Mouse (Mus musculus) kidney, embryonic 14.5 days (tissue): ENCODE data around the gene Abcf2. TPM values are rescaled to one million over a fixed set of nuclear protein-coding genes. Genes with fewer than 3 reads are reported as not detected.

ENCODE experiments used
- ATAC-seq: fragments of 200-750 bp; cut with Nextera tagmentation; 2 replicates; pipeline ENCODE4 v1.8.0; 2017; ENCODE audit warnings: moderate number of reproducible peaks, mild to moderate bottlenecking, moderate TSS enrichment, moderate library complexity; ENCODE audit not compliant: low FRiP score, low TSS enrichment
- H3K27ac ChIP-seq: fragments of 300-500 bp; sonication (generic); 2 replicates; pipeline ENCODE4 v1.5.1; 2014; ENCODE audit warnings: low read depth, mild to moderate bottlenecking, low read length, moderate library complexity, mixed read lengths
- H3K27me3 ChIP-seq: fragments of 300-500 bp; sonication (generic); 2 replicates; pipeline ENCODE4 v1.6.1; 2014; ENCODE audit warnings: mild to moderate bottlenecking, low read length; ENCODE audit not compliant: control insufficient read depth, insufficient read depth
- H3K36me3 ChIP-seq: fragments of 300-500 bp; sonication (generic); 2 replicates; pipeline ENCODE4 v1.6.1; 2014; ENCODE audit warnings: low read length, mixed read lengths; ENCODE audit not compliant: control insufficient read depth, insufficient read depth
- H3K4me1 ChIP-seq: fragments of 300-500 bp; sonication (generic); 2 replicates; pipeline ENCODE4 v1.6.1; 2014; ENCODE audit warnings: low read length, mixed read lengths; ENCODE audit not compliant: control insufficient read depth, insufficient read depth
- H3K4me2 ChIP-seq: fragments of 300-500 bp; sonication (generic); replicated peaks from 2 replicates; pipeline ENCODE4 v1.6.1; 2014; ENCODE audit warnings: low read depth, mild to moderate bottlenecking, low read length
- H3K4me3 ChIP-seq: fragments of 300-500 bp; sonication (generic); 2 replicates; pipeline ENCODE4 v1.5.1; 2014; ENCODE audit warnings: mild to moderate bottlenecking, low read length
- H3K9ac ChIP-seq: fragments of 300-500 bp; sonication (generic); 2 replicates; pipeline ENCODE4 v1.6.1; 2014; ENCODE audit warnings: low read depth, mild to moderate bottlenecking, low read length, moderate library complexity
- H3K9me3 ChIP-seq: fragments of 300-500 bp; sonication (generic); 2 replicates; pipeline ENCODE4 v1.6.1; 2016; ENCODE audit warnings: low read length; ENCODE audit not compliant: control insufficient read depth
- WGBS: fragments of 180-500 bp; shearing (Covaris S2); extraction: QIAGEN DNeasy Blood & Tissue Kit; methylation state at CpG from one replicate; pipeline ENCODE4 v1.1.7; 2014; 5-methylcytosine and 5-hydroxymethylcytosine counted together
- polyA plus RNA-seq: library from polyadenylated mRNA; unstranded; fragments of >200 nt; fragmentation: Nextera tagmentation; extraction: Ambion mirVana; gene quantifications from 2 replicates; pipeline ENCODE4 v1.2.1, GENCODE M21; 2014

Gene Abcf2
- polyA plus RNA-seq, 1 experiment from 2014 or later = 121 TPM

GRCm38 (mm10) chr5:24540387-24541143, 36.7 kb downstream of the Abcf2 start, which contains the start of gene Asb10:
Gene Asb10 (minus strand): TSS chr5:24540978.
- H3K27me3 ChIP-seq = no peaks in the 10 kb centered on the region
- WGBS = 21% methylated on average over 14 of the region's 14 CpGs
- H3K4me1 ChIP-seq = peaks cover 11% of the 10 kb centered on the region
- H3K4me2 ChIP-seq = peak within 1 kb of the TSS; percentile 38
- peak within 1 kb of the TSS; percentile 23 for H3K4me3 ChIP-seq
- peak; percentile 74 for ATAC-seq
- H3K9me3 ChIP-seq = no peaks in the 10 kb centered on the region
- H3K9ac ChIP-seq = no peak within 1 kb of the TSS
- no peak within 1 kb of the TSS for H3K27ac ChIP-seq
- no peaks in the 10 kb centered on the region for H3K36me3 ChIP-seq

GRCm38 (mm10) chr5:24539571-24540296, 37.5 kb downstream of the Abcf2 start:
- H3K4me1 ChIP-seq = peaks cover 11% of the 10 kb centered on the region
- no peak overlapping the region for H3K27ac ChIP-seq
- H3K27me3 ChIP-seq = 0 out of 2 replicates have a peak, but pooled peaks cover 3% of the 10 kb centered on the region
- H3K9ac ChIP-seq = no peak overlapping the region
- H3K9me3 ChIP-seq = no peaks in the 10 kb centered on the region
- no peak for ATAC-seq
- WGBS = 72% methylated on average over 22 of the region's 22 CpGs
- H3K36me3 ChIP-seq = no peaks in the 10 kb centered on the region
- H3K4me2 ChIP-seq = no peak overlapping the region
- no peak overlapping the region for H3K4me3 ChIP-seq

- 67% methylated on average over 16 of the region's 16 CpGs for whole genome bisulfite sequencing
- H3K9me3 ChIP-seq = no peaks in the 10 kb centered on the region
- H3K36me3 ChIP-seq = no peaks in the 10 kb centered on the region
- ATAC-seq = no peak
- H3K27ac ChIP-seq = no peak overlapping the region
- 0 out of 2 replicates have a peak, but pooled peaks cover 6% of the 10 kb centered on the region for H3K27me3 ChIP-seq
- peaks cover 11% of the 10 kb centered on the region for H3K4me1 ChIP-seq
- no peak overlapping the region for H3K4me3 ChIP-seq
- H3K9ac ChIP-seq = no peak overlapping the region
- no peak overlapping the region for H3K4me2 ChIP-seq
Observed at GRCm38 (mm10) chr5:24537618-24538017, 39.6 kb downstream of the Abcf2 start.

GRCm38 (mm10) chr5:24536511-24536910, 40.8 kb downstream of the Abcf2 start:
- H3K9me3 ChIP-seq = no peaks in the 10 kb centered on the region
- H3K27ac ChIP-seq = no peak overlapping the region
- no peaks in the 10 kb centered on the region for H3K36me3 ChIP-seq
- ATAC-seq = no peak
- 79% methylated on average over 5 of the region's 5 CpGs for WGBS
- peaks cover 11% of the 10 kb centered on the region; the same call in 1 of the 2 replicates for H3K27me3 ChIP-seq
- H3K4me1 ChIP-seq = peaks cover 11% of the 10 kb centered on the region
- H3K9ac ChIP-seq = no peak overlapping the region
- no peak overlapping the region for H3K4me2 ChIP-seq
- H3K4me3 ChIP-seq = no peak overlapping the region

GRCm38 (mm10) chr5:24535731-24536130, 41.5 kb downstream of the Abcf2 start:
- Histone ChIP-seq H3K4me2 (no peak overlapping the region), H3K9me3 (no peaks in the 10 kb centered on the region), H3K36me3 (no peaks in the 10 kb centered on the region), H3K27me3 (peaks cover 17% of the 10 kb centered on the region; the same call in 1 of the 2 replicates), H3K9ac (no peak overlapping the region), H3K27ac (no peak overlapping the region), H3K4me1 (peaks cover 3% of the 10 kb centered on the region), H3K4me3 (no peak overlapping the region)
- no peak for ATAC-seq
- WGBS = 90% methylated on average over 3 of the region's 3 CpGs

GRCm38 (mm10) chr5:24534292-24534691, 43.0 kb downstream of the Abcf2 start:
- Histone ChIP-seq H3K27me3 (peaks cover 27% of the 10 kb centered on the region), H3K4me3 (no peak overlapping the region), H3K27ac (no peak overlapping the region), H3K36me3 (no peaks in the 10 kb centered on the region), H3K4me2 (no peak overlapping the region), H3K9me3 (no peaks in the 10 kb centered on the region), H3K4me1 (no peaks in the 10 kb centered on the region), H3K9ac (no peak overlapping the region)
- no peak for ATAC-seq
- 52% methylated on average over 5 of the region's 5 CpGs for WGBS

GRCm38 (mm10) chr5:24533391-24533790, 43.9 kb downstream of the Abcf2 start:
- Histone ChIP-seq H3K4me2 (no peak overlapping the region), H3K36me3 (no peaks in the 10 kb centered on the region), H3K27me3 (peaks cover 36% of the 10 kb centered on the region), H3K9me3 (no peaks in the 10 kb centered on the region), H3K9ac (no peak overlapping the region), H3K4me3 (no peak overlapping the region), H3K4me1 (no peaks in the 10 kb centered on the region), H3K27ac (no peak overlapping the region)
- 47% methylated on average over 11 of the region's 11 CpGs for WGBS
- no peak for ATAC-seq

- H3K4me2 ChIP-seq = no peak overlapping the region
- H3K9ac ChIP-seq = no peak overlapping the region
- no peaks in the 10 kb centered on the region for H3K36me3 ChIP-seq
- H3K27ac ChIP-seq = no peak overlapping the region
- WGBS = 11% methylated on average over 24 of the region's 24 CpGs
- H3K9me3 ChIP-seq = no peaks in the 10 kb centered on the region
- peak; percentile 54; the same call in 1 of the 2 replicates for ATAC-seq
- no peak overlapping the region for H3K4me3 ChIP-seq
- H3K27me3 ChIP-seq = peaks cover 67% of the 10 kb centered on the region
- H3K4me1 ChIP-seq = peaks cover 13% of the 10 kb centered on the region
Observed at GRCm38 (mm10) chr5:24530042-24530689, 47.1 kb downstream of the Abcf2 start.
